Mouse (Mus musculus) CH12.LX (cell line): ENCODE measurements around the gene Mospd3.

ENCODE experiments used
- BHLHE40 ChIP-seq: IDR thresholded peaks from 2 replicates; pipeline ENCODE4 v1.6.1; 2011; ENCODE audit warnings: mild to moderate bottlenecking, low read depth, low read length, improper control_type of control experiment
- CHD2 ChIP-seq: IDR thresholded peaks from 2 replicates; pipeline ENCODE4 v1.6.1; 2011; ENCODE audit warnings: low read length, improper control_type of control experiment
- CTCF ChIP-seq, 2 experiments: IDR thresholded peaks in 1 of 2; conservative IDR thresholded peaks in 1 of 2; 2 replicates each; pipeline ENCODE4 v1.5.1; 2011 to 2012; ENCODE audit warnings: low read depth in 2 of 2, low read length in 2 of 2, improper control_type of control experiment in 1 of 2, inconsistent platforms in 1 of 2, mild to moderate bottlenecking in 1 of 2, moderate library complexity in 1 of 2
- MAX ChIP-seq: IDR thresholded peaks from 2 replicates; pipeline ENCODE4 v1.6.1; 2011; ENCODE audit warnings: low read length, improper control_type of control experiment
- MAZ ChIP-seq: IDR thresholded peaks from 2 replicates; pipeline ENCODE4 v1.6.1; 2012; ENCODE audit warnings: low read depth, mild to moderate bottlenecking, inconsistent platforms, low read length, improper control_type of control experiment, moderate library complexity
- POLR2A ChIP-seq: IDR thresholded peaks from 2 replicates; pipeline ENCODE4 v1.6.1; 2011; ENCODE audit warnings: low read depth, mild to moderate bottlenecking, improper control_type of control experiment, low read length
- TBP ChIP-seq: conservative IDR thresholded peaks from 2 replicates; pipeline ENCODE4 v1.6.1; 2011; ENCODE audit warnings: low read depth, low read length, improper control_type of control experiment
- TCF12 ChIP-seq: IDR thresholded peaks from 2 replicates; pipeline ENCODE4 v1.6.1; 2014; ENCODE audit warnings: low read depth, mild to moderate bottlenecking, inconsistent platforms, low read length, improper control_type of control experiment

DNA sequence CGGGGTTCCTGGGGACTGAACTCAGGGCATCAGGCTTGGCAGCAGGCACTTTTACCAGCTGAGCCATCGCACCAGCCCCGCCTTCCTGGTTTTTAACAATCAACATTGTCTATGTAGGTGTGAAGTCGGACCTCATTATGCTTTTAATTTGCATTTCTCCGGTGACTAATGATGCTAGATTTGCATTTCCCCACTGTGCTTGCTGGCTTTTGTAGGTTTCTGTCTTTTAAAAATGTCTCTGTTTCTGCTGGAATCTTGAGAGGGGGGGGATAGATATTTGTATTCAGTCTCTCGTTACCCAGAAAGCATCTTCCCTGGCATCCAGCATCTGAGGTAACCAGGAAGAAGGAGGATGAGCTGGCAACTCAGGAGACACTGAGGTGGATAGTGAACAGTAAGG is 39.3 kb downstream of the Mospd3 start:
- TF ChIP-seq POLR2A = no peak
- no peak for TF ChIP-seq CTCF (conservative IDR thresholded peaks at IDR 0.05 in 1 of 2, IDR thresholded peaks at IDR 0.05 in 1 of 2; ENCODE audit: low read depth in 2 of 2, low read length in 2 of 2)
- TF ChIP-seq MAZ = no peak
- TF ChIP-seq TCF12 = no peak
- TF ChIP-seq CHD2 = no peak
- no peak for TF ChIP-seq MAX
- no peak for TF ChIP-seq BHLHE40
- no peak for TF ChIP-seq TBP
